Mouse (Mus musculus): Measurements from ENCODE around the gene Cdh13.

The Cdh13 gene

GRCm38 (mm10) chr8:118306957-118307356 is 23.4 kb downstream of the Cdh13 start:
- DNase-seq: no peak

DNA sequence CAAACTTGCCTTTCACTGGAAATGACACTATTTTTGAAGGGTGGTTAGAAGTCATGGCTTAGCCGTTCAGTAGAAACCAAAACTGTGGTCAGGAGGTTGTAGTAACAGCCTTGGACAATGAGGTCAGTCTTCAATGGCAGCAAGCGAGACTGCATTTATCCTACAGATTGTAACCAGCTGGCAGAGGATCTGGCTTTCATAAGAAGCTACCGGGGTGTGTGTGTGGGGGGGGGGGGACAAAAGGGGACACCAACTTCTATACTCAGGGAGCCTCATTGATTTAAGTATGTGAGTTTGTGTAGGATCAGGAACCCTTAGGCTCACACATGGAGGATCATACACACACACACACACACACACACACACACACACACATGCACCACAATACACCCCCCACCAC is 25.6 kb downstream of the Cdh13 start:
- no peak for DNase-seq

GRCm38 (mm10) chr8:118313426-118314187 is 30.1 kb downstream of the Cdh13 start:
- no peak for DNase-seq

GRCm38 (mm10) chr8:118314188-118314563 is 30.6 kb downstream of the Cdh13 start:
- DNase-seq: no peak

DNA sequence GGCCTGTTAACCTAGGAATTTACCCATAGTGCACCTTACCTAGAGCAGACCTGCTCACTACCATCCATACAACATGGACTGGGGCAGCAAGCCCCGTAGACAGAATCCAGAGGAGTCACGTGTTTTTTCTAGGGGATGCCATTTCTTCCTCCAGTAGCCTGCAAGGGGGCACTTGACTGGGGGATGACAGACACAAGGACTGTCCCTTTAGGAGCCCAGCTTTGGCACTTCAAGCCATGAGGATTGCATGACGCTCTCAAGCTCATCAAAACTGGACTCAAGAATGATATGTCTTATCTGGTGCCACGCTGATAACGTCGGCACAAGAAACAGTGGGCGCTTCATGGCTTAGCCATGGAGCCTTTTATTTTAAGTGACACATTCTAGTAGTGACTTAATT is 31.4 kb downstream of the Cdh13 start:
- DNase-seq: no peak

DNA sequence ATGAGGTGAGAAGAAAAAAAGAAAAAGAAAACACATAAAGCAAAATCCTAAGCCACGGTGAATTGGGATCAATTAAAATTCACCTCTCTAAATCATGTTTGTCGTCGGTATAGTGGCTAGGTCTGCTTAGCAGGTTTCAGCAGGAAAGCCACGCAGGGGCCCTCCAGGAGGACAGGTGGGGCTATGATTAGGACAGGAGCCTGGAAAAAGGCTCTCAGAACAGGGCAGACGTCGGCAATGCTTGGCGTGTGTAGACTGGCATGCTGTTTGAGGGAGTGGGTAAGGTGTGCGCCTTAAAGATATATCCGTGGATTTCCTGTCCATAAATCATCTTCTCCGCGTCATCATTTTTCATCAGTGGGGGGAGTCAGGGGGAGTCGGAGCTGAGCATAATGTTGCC is 32.9 kb downstream of the Cdh13 start:
- no peak for DNase-seq

- DNase-seq: no peak
Observed at GRCm38 (mm10) chr8:118320566-118320965, 37.0 kb downstream of the Cdh13 start.

DNA sequence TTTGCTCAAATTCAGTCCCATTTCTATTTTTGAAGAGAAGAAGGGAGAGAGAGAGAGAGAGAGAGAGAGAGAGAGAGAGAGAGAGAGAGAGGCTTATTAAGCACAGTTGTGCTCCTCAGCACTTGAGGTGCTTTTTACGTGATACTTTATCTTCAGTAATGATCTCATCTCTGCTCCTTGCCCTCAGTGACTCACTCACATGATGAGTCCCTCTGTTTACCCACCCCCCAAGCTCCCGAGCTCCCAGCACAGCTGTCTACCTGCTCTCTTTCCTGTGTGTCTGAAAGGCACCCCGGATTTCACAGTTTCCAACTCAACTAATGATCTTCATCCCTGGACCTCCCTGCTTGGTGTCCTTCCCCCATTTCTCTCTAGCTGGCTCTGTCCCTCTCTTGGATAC is 39.9 kb downstream of the Cdh13 start:
- no peak for DNase-seq

DNA sequence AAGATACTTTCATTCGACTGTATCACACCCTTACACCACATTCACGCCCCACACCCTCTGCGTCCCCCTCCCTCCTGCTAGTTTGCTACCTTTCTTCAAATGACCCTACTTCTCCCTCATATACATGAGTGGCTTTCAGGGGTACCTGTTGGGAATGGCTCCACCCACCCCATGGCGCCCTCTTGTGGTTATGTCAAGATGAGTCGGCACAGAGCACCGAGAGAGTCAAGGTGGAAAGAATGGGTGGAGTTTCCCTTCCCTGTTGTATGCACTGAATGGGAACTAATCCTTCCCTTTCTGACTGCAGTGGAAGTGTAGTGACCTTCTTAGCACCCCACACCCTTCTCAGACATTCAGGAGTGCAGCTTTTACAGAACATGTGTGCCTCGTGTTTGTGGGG is 51.4 kb downstream of the Cdh13 start:
- DNase-seq: no peak

DNA sequence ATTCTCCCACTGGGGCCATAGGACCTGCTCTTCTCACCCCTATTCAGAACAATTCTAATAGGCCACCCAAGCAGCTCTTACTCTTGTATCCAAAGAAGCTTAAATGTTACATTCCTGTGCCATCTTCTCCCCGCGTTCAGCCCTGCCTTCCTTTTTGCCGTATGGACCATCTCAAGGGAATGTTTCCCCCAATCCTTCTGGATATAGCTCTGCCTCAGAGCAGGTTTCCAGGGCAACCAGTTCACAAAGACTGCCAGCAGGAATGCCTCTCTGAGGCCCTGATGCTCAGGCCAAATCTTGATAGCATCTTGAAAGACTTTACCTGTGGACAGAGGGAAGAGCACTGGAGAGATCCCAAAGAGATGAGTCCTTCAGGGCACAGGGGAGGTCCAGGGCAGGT is 56.2 kb downstream of the Cdh13 start:
- DNase-seq: no peak

DNA sequence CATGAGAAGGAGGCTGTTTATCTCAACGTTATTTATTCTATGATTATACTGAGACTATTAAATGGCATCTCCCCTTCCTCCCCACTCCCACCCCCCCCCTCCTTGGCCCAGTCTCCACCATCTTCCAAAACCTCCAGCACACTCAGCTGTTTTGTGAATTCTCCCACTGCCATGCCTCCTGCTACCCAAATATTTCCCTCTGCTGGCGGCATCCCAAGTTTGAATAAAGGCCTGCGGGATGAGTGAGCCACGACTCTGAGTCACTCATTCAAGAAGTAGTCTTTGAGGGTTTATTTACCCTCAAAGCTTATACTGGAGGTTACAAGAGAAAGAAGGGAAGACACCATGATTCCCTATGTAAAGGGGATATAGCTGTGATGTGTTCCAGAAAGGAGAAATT is 59.7 kb downstream of the Cdh13 start:
- DNase-seq: no peak

GRCm38 (mm10) chr8:118348710-118349489 is 65.4 kb downstream of the Cdh13 start:
- no peak for DNase-seq

DNA sequence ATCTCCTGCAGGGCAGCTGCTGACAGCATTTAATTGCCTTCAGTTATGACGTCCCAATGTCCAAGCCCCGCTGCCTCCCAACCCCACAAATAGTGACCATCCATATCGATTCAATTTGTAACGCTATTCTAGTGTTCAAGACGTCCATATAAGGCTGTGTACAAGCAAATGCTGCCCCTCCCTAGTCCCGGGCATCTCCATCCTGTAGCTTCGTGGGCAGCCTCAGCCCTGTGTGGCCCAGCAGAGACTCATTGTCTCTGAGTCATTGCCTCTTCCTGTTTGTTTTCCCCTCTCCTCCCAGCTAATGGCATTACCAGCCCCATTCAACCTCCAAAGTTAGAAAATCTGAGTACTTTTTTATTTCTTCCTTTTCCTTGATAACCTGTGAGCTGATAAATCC is 66.6 kb downstream of the Cdh13 start:
- DNase-seq: no peak

- DNase-seq: no peak
Observed at GRCm38 (mm10) chr8:118353022-118353421, 69.5 kb downstream of the Cdh13 start.

- DNase-seq: no peak
Observed at GRCm38 (mm10) chr8:118357067-118357466, 73.5 kb downstream of the Cdh13 start.

- no peak for DNase-seq
Observed at GRCm38 (mm10) chr8:118357596-118357995, 74.1 kb downstream of the Cdh13 start.

- DNase-seq: no peak
Observed at GRCm38 (mm10) chr8:118363781-118364180, 80.2 kb downstream of the Cdh13 start.

DNA sequence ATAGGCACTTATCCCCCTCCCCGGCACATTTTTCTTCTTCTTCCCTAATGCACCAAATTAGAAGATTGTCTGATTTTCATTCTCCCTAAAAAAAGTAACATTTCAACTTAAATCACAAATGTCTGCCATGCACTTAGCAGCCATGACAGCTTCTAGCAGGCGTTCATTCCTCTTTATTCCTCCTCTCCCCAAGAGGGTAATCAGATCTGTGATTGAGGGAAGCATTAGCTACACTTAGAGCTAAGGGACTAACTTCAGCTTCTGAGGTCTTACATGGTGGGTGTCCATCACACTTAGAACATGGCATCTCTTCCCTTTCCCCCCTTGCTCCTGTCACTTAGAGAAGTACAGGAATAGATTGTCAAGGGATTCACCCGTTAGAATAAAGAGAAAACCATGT is 89.6 kb downstream of the Cdh13 start:
- DNase-seq: no peak

DNA sequence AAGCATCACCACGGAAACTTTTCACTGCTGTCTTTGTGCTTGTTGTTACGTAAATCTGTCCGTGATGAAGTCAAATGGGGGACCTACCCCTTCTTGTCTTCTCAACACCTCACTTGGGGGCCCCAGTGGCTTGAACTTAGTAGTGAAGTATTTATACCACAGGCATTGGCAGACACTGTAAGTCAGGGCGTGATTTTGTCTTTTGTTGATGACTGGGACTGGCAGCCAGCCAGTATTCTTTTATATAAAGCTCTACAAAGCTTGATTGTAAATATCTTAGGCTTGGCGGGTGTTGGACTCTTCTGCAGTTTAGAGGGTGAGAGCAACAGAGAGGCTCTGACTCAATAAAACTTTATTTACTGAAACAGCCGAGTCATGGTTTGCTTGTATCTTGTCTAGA is 91.2 kb downstream of the Cdh13 start:
- DNase-seq: no peak

- DNase-seq: no peak
Observed at GRCm38 (mm10) chr8:118376791-118377190, 93.3 kb downstream of the Cdh13 start.

GRCm38 (mm10) chr8:118378985-118379384 is 95.5 kb downstream of the Cdh13 start:
- DNase-seq: no peak

DNA sequence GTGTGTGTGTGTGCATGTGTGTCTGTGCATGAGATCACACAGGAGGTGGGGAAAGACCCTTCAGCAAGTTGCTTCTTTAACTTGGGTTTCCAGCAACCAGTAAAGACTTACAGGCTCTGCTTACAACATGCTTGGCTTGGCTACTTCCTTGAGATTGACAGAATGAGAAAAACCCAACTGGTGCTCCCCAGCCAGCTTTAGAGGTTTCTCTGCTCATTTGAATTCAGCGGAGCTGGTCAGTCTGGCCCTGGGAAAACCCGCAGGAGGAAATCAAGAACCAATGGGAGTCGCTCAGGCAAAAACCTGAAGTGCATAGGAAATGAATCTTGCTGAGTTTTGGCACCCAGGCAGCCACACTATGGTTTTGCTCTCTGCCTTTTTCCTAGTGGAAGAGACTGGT is 96.1 kb downstream of the Cdh13 start:
- DNase-seq: no peak

DNA sequence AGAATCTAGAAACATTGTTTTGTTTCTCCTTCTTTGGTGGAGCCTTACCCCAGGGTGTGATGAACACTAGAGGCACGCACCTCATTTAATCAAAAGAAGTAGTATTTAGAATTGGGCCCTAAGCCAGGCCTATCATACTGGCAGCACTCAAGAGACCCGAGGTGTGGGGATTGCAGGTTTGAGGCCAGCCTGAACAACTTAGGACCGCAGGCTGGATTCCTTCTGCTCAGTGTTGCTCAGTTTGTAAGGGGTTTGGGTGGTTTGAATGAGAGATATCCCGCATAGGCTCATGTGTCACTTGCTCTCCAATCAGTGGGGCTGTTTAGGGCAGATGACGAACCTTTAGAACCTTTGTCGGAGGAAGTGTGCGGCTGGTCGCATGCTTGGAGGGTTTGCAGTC is 96.5 kb downstream of the Cdh13 start:
- no peak for DNase-seq

DNA sequence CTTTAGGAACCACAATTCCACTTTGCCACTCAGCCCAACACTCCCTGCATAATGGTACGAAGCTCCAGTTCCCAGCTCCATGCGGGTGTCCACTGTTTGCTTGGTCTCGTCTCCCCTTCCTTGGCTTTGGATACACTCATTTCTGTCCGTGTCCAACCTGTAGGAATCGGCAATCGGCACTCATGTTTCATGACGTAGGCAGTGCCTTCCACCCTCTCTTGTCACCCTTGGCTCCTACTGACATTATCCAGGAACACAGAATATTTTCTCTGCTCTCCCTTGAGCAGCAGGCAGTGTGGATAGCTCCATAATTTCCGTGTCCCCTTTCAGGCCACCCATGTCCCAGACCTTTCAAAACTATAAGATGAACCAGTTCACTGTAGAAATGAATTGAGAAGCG is 97.2 kb downstream of the Cdh13 start:
- no peak for DNase-seq

GRCm38 (mm10) chr8:118381641-118382040 is 98.1 kb downstream of the Cdh13 start:
- no peak for DNase-seq
